Mouse (Mus musculus) myocyte (in vitro differentiated cells): Measurements from ENCODE around the gene Fgd3. TPM values are rescaled to one million over a fixed set of nuclear protein-coding genes. Genes with fewer than 3 reads are reported as not detected.

Experiments used
- H3K27me3 ChIP-seq: one replicate; pipeline ENCODE4 v1.6.1; 2011; ENCODE audit not compliant: control insufficient read depth, insufficient read depth, insufficient read length
- H3K36me3 ChIP-seq: one replicate; pipeline ENCODE4 v1.6.1; 2011; ENCODE audit not compliant: control insufficient read depth, insufficient read depth
- H3K4me2 ChIP-seq: one replicate; pipeline ENCODE4 v1.6.1; 2011; ENCODE audit warnings: low read depth, control low read depth
- H3K4me3 ChIP-seq: one replicate; pipeline ENCODE4 v1.5.1; 2011; ENCODE audit warnings: mild to moderate bottlenecking, control low read depth, moderate library complexity
- H3K79me2 ChIP-seq: one replicate; pipeline ENCODE4 v1.6.1; 2011; ENCODE audit not compliant: control insufficient read depth, insufficient read depth
- H3ac ChIP-seq: one replicate; pipeline ENCODE4 v1.6.1; 2011; ENCODE audit not compliant: control insufficient read depth, insufficient read length
- CEBPB ChIP-seq: IDR thresholded peaks from 2 replicates; pipeline ENCODE4 v1.6.1; 2011; ENCODE audit warnings: mild to moderate bottlenecking, moderate library complexity; ENCODE audit not compliant: poor library complexity, insufficient read depth, severe bottlenecking
- E2F4 ChIP-seq: IDR thresholded peaks from one replicate; pipeline ENCODE4 v1.6.1; 2011; ENCODE audit warnings: mild to moderate bottlenecking, control low read depth, moderate library complexity; ENCODE audit not compliant: insufficient read depth
- MAX ChIP-seq: IDR thresholded peaks from one replicate; pipeline ENCODE4 v1.6.1; 2011; ENCODE audit warnings: low read depth, mild to moderate bottlenecking, control low read depth
- MYOD1 ChIP-seq, 3 experiments: IDR thresholded peaks; one replicate each; pipeline ENCODE4 v1.6.1; 2011; ENCODE audit warnings: control low read depth in 2 of 3, low read depth in 2 of 3, mild to moderate bottlenecking in 2 of 3, moderate library complexity in 1 of 3; ENCODE audit not compliant: insufficient read length in 2 of 3, control insufficient read depth in 1 of 3
- MYOG ChIP-seq, 3 experiments: IDR thresholded peaks; one replicate each; pipeline ENCODE4 v1.6.1; 2011; ENCODE audit warnings: control low read depth in 2 of 3, low read depth in 2 of 3, mild to moderate bottlenecking in 2 of 3; ENCODE audit not compliant: insufficient read length in 2 of 3, control insufficient read depth in 1 of 3, insufficient read depth in 1 of 3
- POLR2A ChIP-seq: IDR thresholded peaks from one replicate; pipeline ENCODE4 v1.6.1; 2011; ENCODE audit warnings: low read depth, mild to moderate bottlenecking, control low read depth, moderate library complexity; ENCODE audit not compliant: insufficient read length
- POLR2AphosphoS2 ChIP-seq: IDR thresholded peaks from one replicate; pipeline ENCODE4 v1.6.1; 2011; ENCODE audit warnings: low read depth, control low read depth; ENCODE audit not compliant: insufficient read length
- REST ChIP-seq: IDR thresholded peaks from one replicate; pipeline ENCODE4 v1.6.1; 2011; ENCODE audit warnings: mild to moderate bottlenecking, control low read depth, moderate library complexity; ENCODE audit not compliant: insufficient read depth, insufficient read length
- SRF ChIP-seq: IDR thresholded peaks from one replicate; pipeline ENCODE4 v1.6.1; 2011; ENCODE audit warnings: low read depth; ENCODE audit not compliant: control insufficient read depth, insufficient read length
- TCF12 ChIP-seq: IDR thresholded peaks from one replicate; pipeline ENCODE4 v1.6.1; 2011; ENCODE audit warnings: mild to moderate bottlenecking, control low read depth; ENCODE audit not compliant: poor library complexity, insufficient read depth, severe bottlenecking
- TCF3 ChIP-seq: IDR thresholded peaks from one replicate; pipeline ENCODE4 v1.6.1; 2011; ENCODE audit warnings: low read depth, control low read depth; ENCODE audit not compliant: insufficient read length
- USF1 ChIP-seq: IDR thresholded peaks from one replicate; pipeline ENCODE4 v1.6.1; 2011; ENCODE audit warnings: low read depth, mild to moderate bottlenecking, control low read depth, moderate library complexity
- polyA plus RNA-seq: library from polyadenylated mRNA; unstranded; fragments of >200 nt; fragmentation: generic; extraction: Trizol; gene quantifications from one replicate; pipeline ENCODE4 v1.2.1, GENCODE M21; 2012; ENCODE audit warnings: missing spikeins

The Fgd3 gene
- polyA plus RNA-seq, 1 experiment, result 15.5 TPM

DNA sequence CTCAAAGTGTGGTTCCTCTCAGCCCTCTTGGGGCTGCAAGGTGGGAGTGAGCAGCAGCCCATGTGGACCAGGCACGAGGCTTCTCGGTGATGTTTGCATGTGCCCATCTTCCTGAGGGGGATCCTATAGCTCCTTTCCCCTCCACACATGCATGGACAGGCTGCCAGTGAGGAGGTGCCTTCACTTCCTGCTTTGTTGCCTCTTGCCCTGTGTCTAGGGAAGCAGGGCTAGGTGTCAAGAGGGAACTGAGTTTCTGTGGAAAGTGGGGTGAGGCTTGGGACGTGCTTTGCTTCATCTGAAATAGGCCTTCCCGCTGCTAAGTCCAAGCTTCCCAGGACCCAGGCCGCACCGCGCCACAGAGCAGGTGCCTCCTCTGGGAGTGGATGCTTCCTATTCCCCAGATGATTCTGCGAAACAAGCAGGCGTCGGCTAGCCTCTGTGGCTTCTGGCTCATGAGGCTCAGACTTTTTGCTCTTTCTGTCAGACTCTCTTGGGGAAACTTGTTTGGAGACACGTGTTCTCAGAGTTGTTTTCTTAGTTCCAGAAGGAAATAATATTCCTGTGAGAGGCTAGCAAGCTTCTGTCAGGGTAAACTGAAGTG, 35.5 kb upstream of the Fgd3 start:
- no peak overlapping the region for H3ac ChIP-seq
- H3K79me2 ChIP-seq, result peaks cover 88% of the 10 kb centered on the region
- peak overlapping the region; percentile 19 for H3K4me2 ChIP-seq
- H3K4me3 ChIP-seq, result no peak overlapping the region
- no peaks in the 10 kb centered on the region for H3K36me3 ChIP-seq
- no peaks in the 10 kb centered on the region for H3K27me3 ChIP-seq
- TF ChIP-seq REST (no peak), POLR2AphosphoS2 (no peak), SRF (no peak), USF1 (no peak), TCF12 (no peak), MYOD1 (IDR thresholded peaks at IDR 0.05; ENCODE audit: control insufficient read depth in 1 of 3, insufficient read length in 2 of 3, low read depth in 2 of 3) (peak in 2 of 3 experiments; percentile 59 to 66), MYOG (IDR thresholded peaks at IDR 0.05; ENCODE audit: control insufficient read depth in 1 of 3, insufficient read depth in 1 of 3, insufficient read length in 2 of 3, low read depth in 2 of 3) (peak in 2 of 3 experiments; percentile 12 to 72), POLR2A (no peak), CEBPB (no peak), E2F4 (no peak), TCF3 (no peak), MAX (no peak)

DNA sequence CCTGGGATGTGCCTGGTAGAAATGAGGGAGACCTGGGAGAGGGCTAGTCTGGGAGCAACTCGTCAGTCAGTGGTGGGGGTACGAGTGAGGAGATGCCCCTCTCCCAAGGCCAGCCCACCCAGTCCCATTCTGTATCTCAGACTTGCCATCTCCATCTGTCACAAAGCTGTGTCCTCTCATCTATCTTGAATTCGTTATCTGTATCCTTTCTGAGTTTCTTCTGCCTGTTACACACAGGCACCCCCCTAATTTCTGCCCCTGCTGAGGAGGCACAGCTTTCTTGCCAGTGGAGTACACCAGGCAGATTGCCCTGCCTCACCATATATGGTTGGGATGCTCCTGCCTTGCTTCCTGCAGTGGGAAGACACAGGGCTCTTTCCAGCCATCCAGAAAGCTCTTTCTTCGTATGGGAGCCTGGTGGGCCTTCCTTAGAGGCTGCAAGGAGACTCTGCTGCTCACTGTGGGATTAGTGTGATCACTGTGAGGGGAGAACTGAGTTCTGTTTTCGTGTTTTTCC, 33.9 kb upstream of the Fgd3 start:
- no peak overlapping the region for H3K4me3 ChIP-seq
- no peaks in the 10 kb centered on the region for H3K36me3 ChIP-seq
- H3ac ChIP-seq, result no peak overlapping the region
- no peaks in the 10 kb centered on the region for H3K27me3 ChIP-seq
- TF ChIP-seq SRF (peak; percentile 79), MAX (no peak)
- H3K4me2 ChIP-seq, result peak overlapping the region; percentile 65
- H3K79me2 ChIP-seq, result peaks cover 88% of the 10 kb centered on the region

DNA sequence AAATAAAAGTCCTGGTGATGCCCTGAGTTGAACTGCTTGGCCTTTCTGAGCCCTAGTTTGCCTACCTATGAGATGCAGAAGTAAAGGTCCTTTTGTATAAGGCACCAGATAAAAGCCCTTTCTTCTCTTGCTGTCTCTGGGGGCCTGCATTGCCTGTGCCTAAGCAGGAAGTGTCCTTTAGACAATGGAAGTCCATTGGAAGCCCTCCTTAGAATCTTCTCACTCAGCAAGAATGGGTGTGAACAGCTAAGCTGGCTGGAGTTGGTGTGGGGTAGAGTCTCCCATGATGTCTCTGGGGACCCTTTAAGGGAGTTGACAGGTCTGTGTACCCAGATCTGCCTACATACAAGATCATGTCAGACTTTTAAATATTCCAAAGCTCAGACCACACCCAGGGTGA, 33.3 kb upstream of the Fgd3 start:
- Histone ChIP-seq H3K27me3 (no peaks in the 10 kb centered on the region), H3K4me2 (peak overlapping the region; percentile 65), H3K36me3 (no peaks in the 10 kb centered on the region), H3ac (no peak overlapping the region), H3K4me3 (no peak overlapping the region), H3K79me2 (peaks cover 88% of the 10 kb centered on the region)
- no peak for TF ChIP-seq POLR2A
- TF ChIP-seq E2F4, result no peak
- TF ChIP-seq USF1, result no peak

DNA sequence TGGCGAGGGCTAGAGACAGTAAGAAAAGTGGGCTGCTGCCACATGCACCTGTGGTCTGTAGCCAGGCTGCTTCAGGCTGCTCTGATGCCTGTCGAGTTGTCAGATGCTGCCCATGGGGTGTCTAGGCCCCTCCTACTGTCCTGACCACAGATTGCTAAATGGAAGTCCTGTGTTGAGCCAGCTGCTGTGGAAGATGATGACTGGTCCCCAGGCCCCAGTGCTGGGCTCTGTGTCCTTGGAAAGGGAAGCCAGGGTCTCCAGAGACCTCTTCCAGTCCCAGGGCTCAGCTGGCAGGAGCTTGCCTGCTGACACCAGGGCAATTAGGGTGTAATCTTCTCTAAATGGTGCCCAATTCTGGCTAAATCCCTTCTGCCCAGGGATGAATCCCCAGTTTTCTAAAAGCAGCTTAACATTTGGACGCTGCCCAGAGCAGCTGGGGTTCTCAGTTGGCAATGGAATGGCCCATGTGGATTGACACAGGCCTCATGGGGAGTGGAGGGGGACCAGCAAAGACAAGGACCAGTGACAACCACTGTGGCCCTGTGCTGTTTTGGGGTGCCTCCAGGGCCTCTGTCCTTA, 32.6 kb upstream of the Fgd3 start:
- no peak overlapping the region for H3K4me3 ChIP-seq
- H3K36me3 ChIP-seq, result no peaks in the 10 kb centered on the region

DNA sequence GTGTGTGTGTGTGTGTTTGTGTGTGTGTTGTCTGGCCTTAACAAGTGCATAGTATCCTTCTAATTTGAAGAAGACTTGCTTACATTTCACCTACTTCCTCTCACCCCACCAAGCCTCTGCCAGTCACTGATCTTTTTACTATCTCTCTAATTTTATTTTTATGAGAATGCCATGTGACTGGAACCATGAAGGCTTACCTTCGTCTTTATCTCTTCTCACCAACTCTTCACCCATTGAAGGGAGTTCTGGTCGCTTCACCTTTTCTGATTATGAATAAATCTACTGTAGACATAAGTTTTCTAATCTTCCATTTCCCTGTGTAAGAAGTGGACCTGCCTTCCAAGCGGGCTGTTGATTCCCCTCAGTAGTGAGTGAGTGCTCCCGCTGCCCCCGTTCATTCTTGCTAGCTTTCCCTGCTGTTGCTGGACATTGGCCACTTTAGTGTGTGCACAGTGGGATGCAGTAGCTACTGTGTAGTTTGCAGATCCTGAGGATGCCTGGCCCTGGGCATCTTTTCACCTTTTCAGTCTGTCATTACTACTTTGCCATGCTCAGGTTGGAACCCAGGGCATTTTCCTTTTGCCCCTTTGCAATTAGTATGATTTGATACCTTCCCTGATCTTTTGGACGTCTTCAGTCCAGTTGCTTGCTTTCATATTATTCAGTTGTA, 29.9 kb upstream of the Fgd3 start:
- no peaks in the 10 kb centered on the region for H3K27me3 ChIP-seq
- no peaks in the 10 kb centered on the region for H3K36me3 ChIP-seq
- H3ac ChIP-seq, result no peak overlapping the region
- H3K79me2 ChIP-seq, result peaks cover 94% of the 10 kb centered on the region
- H3K4me2 ChIP-seq, result peak overlapping the region; percentile 65
- TF ChIP-seq MYOD1 (IDR thresholded peaks at IDR 0.05; ENCODE audit: control insufficient read depth in 1 of 3, insufficient read length in 2 of 3, low read depth in 2 of 3) (no peak), SRF (no peak)
- H3K4me3 ChIP-seq, result no peak overlapping the region

More for the DNA sequence above, 32.6 kb upstream of the Fgd3 start:
- H3K79me2 ChIP-seq, result peaks cover 89% of the 10 kb centered on the region
- H3ac ChIP-seq, result no peak overlapping the region
- no peaks in the 10 kb centered on the region for H3K27me3 ChIP-seq
- TF ChIP-seq MYOD1 (IDR thresholded peaks at IDR 0.05; ENCODE audit: control insufficient read depth in 1 of 3, insufficient read length in 2 of 3, low read depth in 2 of 3), result peak; percentile 39 to 93 (median 93)
- peak; percentile 72 to 98 (median 88) for TF ChIP-seq MYOG (IDR thresholded peaks at IDR 0.05; ENCODE audit: control insufficient read depth in 1 of 3, insufficient read depth in 1 of 3, insufficient read length in 2 of 3, low read depth in 2 of 3)
- peak; percentile 86 for TF ChIP-seq CEBPB
- peak; percentile 77 for TF ChIP-seq TCF12
- TF ChIP-seq E2F4, result no peak
- TF ChIP-seq REST, result no peak
- TF ChIP-seq MAX, result no peak
- TF ChIP-seq SRF, result no peak
- TF ChIP-seq POLR2A, result peak; percentile 42
- peak; percentile 65 for TF ChIP-seq POLR2AphosphoS2
- TF ChIP-seq TCF3, result peak; percentile 70
- peak overlapping the region; percentile 65 for H3K4me2 ChIP-seq
